ENCODE assay signal across 15 mouse cellular contexts in genomic region chr11:61481239-61482090, GRCm38 (mm10). TPM values are rescaled to one million over a fixed set of nuclear protein-coding genes. Genes with fewer than 3 reads are reported as not detected.
DNase-seq lines count a peak whose midpoint lies in the region; ATAC-seq lines count a peak whose summit lies in the region.
"Had no signal": no experiment of that assay in that cellular context is flagged by ENCODE, and none has a peak within 500 bp of the region (broad histone marks: within the 10 kb centered on the region; RNA-seq: fewer than 3 reads in every experiment).

No protein-coding gene starts in this region.

- no peaks in the 10 kb centered on the region for H3K9me3 ChIP-seq in lung, embryonic 16.5 days (ENCODE audit: control insufficient read depth, low read length)
- H3K9me3 ChIP-seq: megakaryocyte, embryonic 14.5 days; neural tube, embryonic 13.5 days had no signal

- DNase-seq in cerebellum, postnatal 10 days: peak; percentile 81 to 86
- no peak for DNase-seq in cerebellum, postnatal 36 days
- DNase-seq in lung, postnatal 4 days: no peak
- DNase-seq in thymus, postnatal 14 days: peak; percentile 61
- no peak for DNase-seq in gastrocnemius, postnatal 4 days (ENCODE audit: low spot score in 2 of 2)
- no peak for DNase-seq in spleen, postnatal 10 days (ENCODE audit: low spot score in 2 of 2)
- DNase-seq: adrenal gland, adult 8-10 months; heart, postnatal 10 days; kidney, adult 8-10 months; lung, adult 18-20 months had no signal

- no peaks in the 10 kb centered on the region for H3K27me3 ChIP-seq in lung, embryonic 16.5 days (ENCODE audit: control insufficient read depth, insufficient read depth, low read depth, low read length)
- H3K27me3 ChIP-seq: neural tube, embryonic 13.5 days had no signal

- peaks cover 10% of the 10 kb centered on the region; the same call in 1 of the 2 replicates for H3K4me1 ChIP-seq in lung, embryonic 16.5 days (replicated peaks; ENCODE audit: control insufficient read depth, insufficient read depth, low read length)
- H3K4me1 ChIP-seq: megakaryocyte, embryonic 14.5 days had no signal

- 0 out of 2 replicates have a peak overlapping the region, but pooled peaks have one; percentile 9 for H3K9ac ChIP-seq in lung, embryonic 16.5 days (ENCODE audit: low read length)
- H3K9ac ChIP-seq: neural tube, embryonic 13.5 days had no signal

- no peaks in the 10 kb centered on the region for H3K36me3 ChIP-seq in lung, embryonic 16.5 days (ENCODE audit: control insufficient read depth, insufficient read depth, low read length)
- H3K36me3 ChIP-seq: neural tube, embryonic 13.5 days had no signal

- ATAC-seq in lung, embryonic 16.5 days (ENCODE audit: low read depth): no peak
- ATAC-seq in granulocyte monocyte progenitor cell, adult 5-6 weeks (replicated peaks; ENCODE audit: poor library complexity, severe bottlenecking): 0 out of 2 replicates have a peak, but pooled peaks have one; percentile 12

- WGBS in lung, embryonic 16.5 days: 43% methylated on average over 9 of the region's 9 CpGs

- no peak overlapping the region for H3K4me3 ChIP-seq in lung, embryonic 16.5 days (ENCODE audit: low read length)
- H3K4me3 ChIP-seq: layer of hippocampus, adult 2 months; megakaryocyte, embryonic 14.5 days; neural tube, embryonic 13.5 days had no signal

- no peak overlapping the region for H3K27ac ChIP-seq in lung, embryonic 16.5 days (ENCODE audit: low read length)
- H3K27ac ChIP-seq: layer of hippocampus, adult 2 months; neural tube, embryonic 13.5 days had no signal

- no peak overlapping the region for H3K4me2 ChIP-seq in lung, embryonic 16.5 days (ENCODE audit: low read depth, low read length)
- H3K4me2 ChIP-seq: neural tube, embryonic 13.5 days had no signal

RNA-seq across cellular contexts. Expression of gene Mfap4, which starts 3.8 kb away (rescaled TPM):
- polyA plus RNA-seq in lung, embryonic 16.5 days (2015; fragmentation: Nextera tagmentation; extraction: Ambion mirVana): 1,630 and 1,660 TPM in 2 replicates
- total RNA-seq in granulocyte monocyte progenitor cell, adult 5-6 weeks (2014; fragmentation: Nextera tagmentation): not detected in 2 replicates
- total RNA-seq in granulocyte monocyte progenitor cell, adult 5-6 weeks (2017): not detected in 2 replicates
- 100 to 1,000 TPM; 303 to 330 TPM for total RNA-seq in gastrocnemius, postnatal 4 days (2021)

RNA-seq across cellular contexts. Expression of gene Mapk7, which starts 12.7 kb away (rescaled TPM):
- polyA plus RNA-seq in lung, embryonic 16.5 days (2015; fragmentation: Nextera tagmentation; extraction: Ambion mirVana): 59.6 and 61.8 TPM in 2 replicates
- total RNA-seq in granulocyte monocyte progenitor cell, adult 5-6 weeks (2014; fragmentation: Nextera tagmentation): 9.2 and 12.9 TPM in 2 replicates
- 5.9 and 13.1 TPM in 2 replicates for total RNA-seq in granulocyte monocyte progenitor cell, adult 5-6 weeks (2017)
- 10 to 100 TPM; 20.2 TPM for total RNA-seq in gastrocnemius, postnatal 4 days (2021)

RNA-seq across cellular contexts. Expression of gene B9d1, which starts 23.5 kb away (rescaled TPM):
- 47.3 and 47.9 TPM in 2 replicates for polyA plus RNA-seq in lung, embryonic 16.5 days (2015; fragmentation: Nextera tagmentation; extraction: Ambion mirVana)
- total RNA-seq in granulocyte monocyte progenitor cell, adult 5-6 weeks (2014; fragmentation: Nextera tagmentation): 1.6 TPM in 1 of 2 replicates, not detected in the other
- not detected in 2 replicates for total RNA-seq in granulocyte monocyte progenitor cell, adult 5-6 weeks (2017)
- 10 to 100 TPM in 1 of 2 experiments, 1 to 10 TPM in 1; 8.1 to 11.4 TPM for total RNA-seq in gastrocnemius, postnatal 4 days (2021)

RNA-seq across cellular contexts. Expression of gene Rnf112, which starts 27.5 kb away (rescaled TPM):
- 0.78 and 1.2 TPM in 2 replicates for polyA plus RNA-seq in lung, embryonic 16.5 days (2015; fragmentation: Nextera tagmentation; extraction: Ambion mirVana)
- not detected in 2 replicates for total RNA-seq in granulocyte monocyte progenitor cell, adult 5-6 weeks (2014; fragmentation: Nextera tagmentation)
- not detected in 2 replicates for total RNA-seq in granulocyte monocyte progenitor cell, adult 5-6 weeks (2017)
- 1 to 10 TPM; 1.5 to 1.6 TPM for total RNA-seq in gastrocnemius, postnatal 4 days (2021)

Comparison
In these comparisons a context has a peak if more than half of its experiments do, and no peak if none do; other contexts are left out.
1. DNase-seq: peak in cerebellum, postnatal 10 days (2 of 2) and thymus, postnatal 14 days (single experiment); none in cerebellum, postnatal 36 days (0 of 2), lung, postnatal 4 days (0 of 2), gastrocnemius, postnatal 4 days (0 of 2) and spleen, postnatal 10 days (0 of 2).
2. RNA of gene Mfap4, which starts 3.8 kb away (total RNA-seq): 303 to 330 TPM in gastrocnemius, postnatal 4 days; not detected in granulocyte monocyte progenitor cell, adult 5-6 weeks; every median in the first group is over 100 times any median in the second.